Mouse (Mus musculus): ENCODE results near the gene Blcap.

DNA sequence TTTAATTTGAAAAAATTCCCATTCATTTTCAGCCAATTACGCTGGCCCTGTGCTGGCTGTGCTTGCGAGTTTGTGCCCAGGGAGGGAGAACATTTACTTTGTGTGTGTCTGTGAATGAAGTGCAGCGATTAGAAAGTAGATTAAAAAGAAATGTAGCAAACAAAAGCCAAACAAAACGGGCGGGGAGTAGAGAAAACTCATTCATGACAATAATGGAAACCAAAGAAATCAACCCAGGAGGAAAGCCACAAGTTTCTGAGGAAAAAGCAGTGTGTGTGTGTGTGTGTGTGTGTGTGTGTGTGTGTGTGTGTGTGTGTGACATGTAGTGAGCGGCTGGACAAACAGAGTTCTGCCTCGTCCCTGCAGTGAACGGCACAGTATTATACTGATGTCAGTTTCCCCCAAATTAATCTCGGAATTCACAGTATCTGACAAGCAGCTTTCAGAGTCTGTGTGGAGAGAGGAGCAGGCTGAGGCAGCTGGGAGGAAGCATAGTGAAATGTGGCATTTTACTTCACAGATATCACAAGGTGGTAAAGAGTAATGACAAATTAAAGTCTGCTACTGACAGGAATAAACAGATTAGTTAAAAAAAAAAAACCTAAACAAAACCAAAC is 30.0 kb downstream of the Blcap start:
- TF ChIP-seq CTCF (IDR thresholded peaks at IDR 0.05; ENCODE audit: extremely low read depth, insufficient read length, insufficient replicate concordance, low read depth, low read length) (no peak), POLR2A (IDR thresholded peaks at IDR 0.05; ENCODE audit: low read depth, low read length) (no peak)

Measured in small intestine, adult 2 months (tissue).